Mouse (Mus musculus) limb, embryonic 13.5 days (tissue): ENCODE data around the gene Rai1. TPM values are rescaled to one million over a fixed set of nuclear protein-coding genes. Genes with fewer than 3 reads are reported as not detected.

ENCODE experiments used
- ATAC-seq: fragments of 200-750 bp; cut with Nextera tagmentation; 2 replicates; pipeline ENCODE4 v1.8.0; 2017; ENCODE audit warnings: low read depth, moderate number of reproducible peaks, moderate TSS enrichment; ENCODE audit not compliant: low FRiP score
- H3K27ac ChIP-seq: fragments of 300-500 bp; sonication (generic); 2 replicates; pipeline ENCODE4 v1.5.1; 2015; ENCODE audit warnings: inconsistent platforms, mild to moderate bottlenecking, moderate library complexity
- H3K27me3 ChIP-seq: fragments of 300-500 bp; sonication (generic); 2 replicates; pipeline ENCODE4 v1.6.1; 2015; ENCODE audit warnings: mild to moderate bottlenecking, inconsistent platforms
- H3K36me3 ChIP-seq: fragments of 300-500 bp; sonication (generic); 2 replicates; pipeline ENCODE4 v1.6.1; 2015; ENCODE audit warnings: inconsistent platforms, mild to moderate bottlenecking, moderate library complexity
- H3K4me1 ChIP-seq: fragments of 300-500 bp; sonication (generic); 2 replicates; pipeline ENCODE4 v1.6.1; 2015; ENCODE audit warnings: inconsistent platforms
- H3K4me2 ChIP-seq: fragments of 300-500 bp; sonication (generic); replicated peaks from 2 replicates; pipeline ENCODE4 v1.6.1; 2015; ENCODE audit warnings: inconsistent platforms, mild to moderate bottlenecking, moderate library complexity
- H3K4me3 ChIP-seq: fragments of 300-500 bp; sonication (generic); 2 replicates; pipeline ENCODE4 v1.5.1; 2015; ENCODE audit warnings: moderate library complexity, mild to moderate bottlenecking, inconsistent platforms
- H3K9ac ChIP-seq: fragments of 300-500 bp; sonication (generic); 2 replicates; pipeline ENCODE4 v1.6.1; 2015; ENCODE audit warnings: mild to moderate bottlenecking, inconsistent platforms
- H3K9me3 ChIP-seq: fragments of 300-500 bp; sonication (generic); 2 replicates; pipeline ENCODE4 v1.6.1; 2016; ENCODE audit warnings: inconsistent platforms
- WGBS: fragments of 180-500 bp; shearing (Covaris S2); methylation state at CpG from one replicate; pipeline ENCODE4 v1.1.7; 2015; 5-methylcytosine and 5-hydroxymethylcytosine counted together
- polyA plus RNA-seq: library from polyadenylated mRNA; unstranded; fragments of >200 nt; fragmentation: Nextera tagmentation; extraction: Ambion mirVana; gene quantifications from 2 replicates; pipeline ENCODE4 v1.2.1, GENCODE M21; 2015

Rai1 gene
- polyA plus RNA-seq, 1 experiment from 2014 or later: 27.3 TPM

- H3K36me3 ChIP-seq: no peaks in the 10 kb centered on the region
- H3K9me3 ChIP-seq: no peaks in the 10 kb centered on the region
- no peak overlapping the region for H3K9ac ChIP-seq
- no peak for ATAC-seq
- H3K27me3 ChIP-seq: no peaks in the 10 kb centered on the region
- no peak overlapping the region for H3K27ac ChIP-seq
- H3K4me2 ChIP-seq: no peak overlapping the region
- no peak overlapping the region for H3K4me3 ChIP-seq
- peaks cover 46% of the 10 kb centered on the region for H3K4me1 ChIP-seq
Observed at GRCm38 (mm10) chr11:60137170-60137569, 32.4 kb downstream of the Rai1 start.

- no peaks in the 10 kb centered on the region for H3K27me3 ChIP-seq
- peaks cover 14% of the 10 kb centered on the region for H3K36me3 ChIP-seq
- H3K4me2 ChIP-seq: peak overlapping the region; percentile 93
- H3K27ac ChIP-seq: peak overlapping the region; percentile 89; the same call in 1 of the 2 replicates
- H3K9me3 ChIP-seq: no peaks in the 10 kb centered on the region
- ATAC-seq: peak; percentile 24
- WGBS: 2% methylated on average over 24 of the region's 24 CpGs
- peak overlapping the region; percentile 83 for H3K9ac ChIP-seq
- peak overlapping the region; percentile 64 for H3K4me3 ChIP-seq
- H3K4me1 ChIP-seq: peaks cover 41% of the 10 kb centered on the region
Observed at GRCm38 (mm10) chr11:60139141-60139733, 34.4 kb downstream of the Rai1 start.

- H3K4me3 ChIP-seq: peak overlapping the region; percentile 64
- ATAC-seq: peak; percentile 81
- H3K27me3 ChIP-seq: no peaks in the 10 kb centered on the region
- peak overlapping the region; percentile 83 for H3K9ac ChIP-seq
- H3K4me2 ChIP-seq: peak overlapping the region; percentile 93
- H3K4me1 ChIP-seq: peaks cover 39% of the 10 kb centered on the region
- H3K27ac ChIP-seq: peak overlapping the region; percentile 89
- H3K9me3 ChIP-seq: no peaks in the 10 kb centered on the region
- under 1% methylated on average over 65 of the region's 66 CpGs for WGBS
- peaks cover 20% of the 10 kb centered on the region for H3K36me3 ChIP-seq
Observed at GRCm38 (mm10) chr11:60139734-60140371, 35.0 kb downstream of the Rai1 start.

GRCm38 (mm10) chr11:60140586-60141284 lies 35.9 kb downstream of the Rai1 start:
- ATAC-seq: 0 out of 2 replicates have a peak, but pooled peaks have one; percentile 5
- 1% methylated on average over 23 of the region's 32 CpGs for WGBS
- Histone ChIP-seq H3K4me2 (peak overlapping the region; percentile 93), H3K27me3 (no peaks in the 10 kb centered on the region), H3K9me3 (no peaks in the 10 kb centered on the region), H3K27ac (peak overlapping the region; percentile 89), H3K4me1 (peaks cover 41% of the 10 kb centered on the region), H3K36me3 (peaks cover 29% of the 10 kb centered on the region), H3K4me3 (peak overlapping the region; percentile 64), H3K9ac (peak overlapping the region; percentile 83)

- peak; percentile 25; the same call in 1 of the 2 replicates for ATAC-seq
- Histone ChIP-seq H3K9ac (peak overlapping the region; percentile 27), H3K36me3 (peaks cover 34% of the 10 kb centered on the region), H3K4me3 (peak overlapping the region; percentile 64), H3K27ac (no peak overlapping the region), H3K4me2 (peak overlapping the region; percentile 93), H3K9me3 (no peaks in the 10 kb centered on the region), H3K4me1 (peaks cover 41% of the 10 kb centered on the region), H3K27me3 (no peaks in the 10 kb centered on the region)
- 7% methylated on average over 7 of the region's 7 CpGs for WGBS
Observed at GRCm38 (mm10) chr11:60141285-60141608, 36.4 kb downstream of the Rai1 start.

GRCm38 (mm10) chr11:60143086-60143485 lies 38.3 kb downstream of the Rai1 start:
- ATAC-seq: no peak
- WGBS: 86% methylated on average over 4 of the region's 4 CpGs
- peaks cover 53% of the 10 kb centered on the region for H3K36me3 ChIP-seq
- H3K27ac ChIP-seq: no peak overlapping the region
- no peaks in the 10 kb centered on the region for H3K9me3 ChIP-seq
- peaks cover 41% of the 10 kb centered on the region for H3K4me1 ChIP-seq
- no peak overlapping the region for H3K9ac ChIP-seq
- H3K27me3 ChIP-seq: no peaks in the 10 kb centered on the region
- H3K4me2 ChIP-seq: no peak overlapping the region
- H3K4me3 ChIP-seq: no peak overlapping the region

GRCm38 (mm10) chr11:60146170-60146569 lies 41.4 kb downstream of the Rai1 start:
- peaks cover 36% of the 10 kb centered on the region for H3K4me1 ChIP-seq
- H3K9ac ChIP-seq: no peak overlapping the region
- H3K36me3 ChIP-seq: peaks cover 76% of the 10 kb centered on the region
- no peak overlapping the region for H3K27ac ChIP-seq
- no peaks in the 10 kb centered on the region for H3K9me3 ChIP-seq
- 85% methylated on average over 4 of the region's 4 CpGs for WGBS
- no peak overlapping the region for H3K4me2 ChIP-seq
- no peaks in the 10 kb centered on the region for H3K27me3 ChIP-seq
- no peak for ATAC-seq
- no peak overlapping the region for H3K4me3 ChIP-seq

GRCm38 (mm10) chr11:60148591-60148990 lies 43.8 kb downstream of the Rai1 start:
- H3K4me2 ChIP-seq: no peak overlapping the region
- no peak overlapping the region for H3K9ac ChIP-seq
- no peaks in the 10 kb centered on the region for H3K27me3 ChIP-seq
- peaks cover 87% of the 10 kb centered on the region for H3K36me3 ChIP-seq
- 80% methylated on average over 5 of the region's 5 CpGs for WGBS
- no peak overlapping the region for H3K4me3 ChIP-seq
- H3K4me1 ChIP-seq: peaks cover 19% of the 10 kb centered on the region; the same call in 1 of the 2 replicates
- no peaks in the 10 kb centered on the region for H3K9me3 ChIP-seq
- no peak overlapping the region for H3K27ac ChIP-seq
- ATAC-seq: no peak

- ATAC-seq: no peak
- WGBS: 70% methylated on average over 3 of the region's 3 CpGs
- H3K4me1 ChIP-seq: peaks cover 19% of the 10 kb centered on the region; the same call in 1 of the 2 replicates
- H3K9me3 ChIP-seq: no peaks in the 10 kb centered on the region
- no peak overlapping the region for H3K4me3 ChIP-seq
- no peak overlapping the region for H3K4me2 ChIP-seq
- peaks cover 87% of the 10 kb centered on the region for H3K36me3 ChIP-seq
- H3K27me3 ChIP-seq: no peaks in the 10 kb centered on the region
- H3K9ac ChIP-seq: no peak overlapping the region
- no peak overlapping the region for H3K27ac ChIP-seq
Observed at GRCm38 (mm10) chr11:60149086-60149485, 44.3 kb downstream of the Rai1 start.

GRCm38 (mm10) chr11:60150677-60151076 lies 45.9 kb downstream of the Rai1 start:
- H3K9me3 ChIP-seq: no peaks in the 10 kb centered on the region
- WGBS: 83% methylated on average over 3 of the region's 3 CpGs
- H3K4me1 ChIP-seq: peaks cover 20% of the 10 kb centered on the region
- H3K27ac ChIP-seq: no peak overlapping the region
- no peak overlapping the region for H3K9ac ChIP-seq
- no peak for ATAC-seq
- no peak overlapping the region for H3K4me2 ChIP-seq
- H3K27me3 ChIP-seq: no peaks in the 10 kb centered on the region
- H3K4me3 ChIP-seq: no peak overlapping the region
- peaks cover 85% of the 10 kb centered on the region for H3K36me3 ChIP-seq

- peaks cover 22% of the 10 kb centered on the region for H3K4me1 ChIP-seq
- no peak overlapping the region for H3K9ac ChIP-seq
- no peak overlapping the region for H3K4me2 ChIP-seq
- H3K27ac ChIP-seq: no peak overlapping the region
- peaks cover 78% of the 10 kb centered on the region for H3K36me3 ChIP-seq
- H3K9me3 ChIP-seq: no peaks in the 10 kb centered on the region
- ATAC-seq: no peak
- 80% methylated on average over 1 of the region's 1 CpGs for WGBS
- H3K4me3 ChIP-seq: no peak overlapping the region
- H3K27me3 ChIP-seq: no peaks in the 10 kb centered on the region
Observed at GRCm38 (mm10) chr11:60152339-60152738, 47.5 kb downstream of the Rai1 start.

GRCm38 (mm10) chr11:60153936-60154335 lies 49.1 kb downstream of the Rai1 start:
- 94% methylated on average over 3 of the region's 3 CpGs for WGBS
- ATAC-seq: no peak

More at GRCm38 (mm10) chr11:60153936-60154335, 49.1 kb downstream of the Rai1 start:
- H3K27me3 ChIP-seq: no peaks in the 10 kb centered on the region
- H3K9ac ChIP-seq: no peak overlapping the region
- H3K4me1 ChIP-seq: peaks cover 19% of the 10 kb centered on the region; the same call in 1 of the 2 replicates
- H3K27ac ChIP-seq: 0 out of 2 replicates have a peak overlapping the region, but pooled peaks have one; percentile 15
- H3K36me3 ChIP-seq: peaks cover 67% of the 10 kb centered on the region
- H3K9me3 ChIP-seq: no peaks in the 10 kb centered on the region
- no peak overlapping the region for H3K4me3 ChIP-seq
- H3K4me2 ChIP-seq: no peak overlapping the region
